Mouse (Mus musculus): ENCODE measurements around the gene Hoxd3. TPM values are rescaled to one million over a fixed set of nuclear protein-coding genes. Genes with fewer than 3 reads are reported as not detected.

Gene Hoxd3
- total RNA-seq, 2 experiments from 2014 or later, result not detected

- no peak for DNase-seq
These were observed 34.7 kb downstream of the Hoxd3 start for GRCm38 (mm10) chr2:74746298-74746921.

DNA sequence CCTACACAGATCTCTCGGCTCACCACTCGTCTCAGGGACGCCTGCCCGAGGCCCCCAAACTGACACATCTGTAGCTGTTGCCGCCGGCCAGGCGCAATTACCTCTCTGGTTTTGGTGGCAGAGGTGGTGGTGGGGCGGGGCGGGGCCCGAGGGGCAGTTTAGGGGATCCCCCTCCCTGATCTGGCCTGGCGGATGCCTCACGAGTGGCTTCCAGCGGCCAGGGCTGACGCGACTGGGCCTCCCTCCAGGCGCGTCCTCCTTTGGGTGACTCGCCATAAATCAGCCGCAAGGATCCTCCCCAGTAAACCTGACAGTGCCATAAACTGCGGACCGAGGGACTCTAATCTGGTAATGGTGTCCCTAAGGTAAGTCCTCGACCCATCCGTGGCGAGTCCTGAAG, 35.3 kb downstream of the Hoxd3 start:
- no peak for DNase-seq

DNA sequence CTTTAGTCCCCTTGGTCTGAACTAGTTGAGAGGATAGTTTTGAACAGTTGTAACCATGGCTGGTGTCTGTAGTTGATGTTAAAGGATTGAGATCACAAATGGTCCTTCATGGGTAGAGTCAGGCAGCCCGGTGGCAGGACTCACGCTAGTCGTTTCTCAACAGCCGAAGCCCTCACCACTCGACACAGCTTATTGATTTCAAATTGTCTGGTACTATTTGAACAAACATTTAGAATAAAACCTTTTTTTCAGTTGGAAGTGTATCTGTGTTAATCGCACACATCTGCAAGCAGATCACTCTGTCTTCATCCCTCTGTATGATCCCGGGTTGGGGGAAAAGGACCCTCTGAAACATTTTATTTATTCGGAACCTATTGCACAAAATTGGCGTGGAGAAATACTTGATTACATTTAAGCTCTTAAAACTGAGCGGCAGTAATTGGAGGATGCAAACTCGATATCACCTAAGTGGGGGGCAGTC, 36.0 kb downstream of the Hoxd3 start:
- DNase-seq, result no peak

DNA sequence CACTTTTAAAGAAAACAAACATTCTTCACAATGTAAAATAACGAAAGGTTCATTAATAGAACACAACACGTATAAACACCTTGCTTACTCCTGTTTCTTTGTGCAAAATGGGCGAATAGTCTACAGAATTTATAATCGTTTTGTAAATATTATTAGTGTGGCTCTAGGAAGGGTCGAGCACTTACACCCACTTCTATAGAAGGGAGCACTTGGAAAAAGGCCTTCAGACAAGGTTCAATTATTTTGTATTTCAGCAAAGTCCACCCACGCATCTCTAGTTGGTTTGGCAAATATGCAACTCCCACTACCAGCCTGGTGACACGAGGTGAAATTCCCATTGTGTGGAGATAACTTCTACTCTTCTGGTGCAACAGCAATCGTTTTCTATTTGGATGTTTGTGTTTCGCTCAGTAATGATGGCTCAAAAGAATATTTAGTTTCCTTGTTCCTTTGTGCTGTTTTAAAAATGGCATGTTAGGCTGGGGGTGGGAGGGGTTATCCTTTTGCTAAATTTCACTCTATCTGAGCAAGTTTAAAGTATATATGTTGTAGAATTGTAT, 36.8 kb downstream of the Hoxd3 start:
- DNase-seq, result no peak

DNA sequence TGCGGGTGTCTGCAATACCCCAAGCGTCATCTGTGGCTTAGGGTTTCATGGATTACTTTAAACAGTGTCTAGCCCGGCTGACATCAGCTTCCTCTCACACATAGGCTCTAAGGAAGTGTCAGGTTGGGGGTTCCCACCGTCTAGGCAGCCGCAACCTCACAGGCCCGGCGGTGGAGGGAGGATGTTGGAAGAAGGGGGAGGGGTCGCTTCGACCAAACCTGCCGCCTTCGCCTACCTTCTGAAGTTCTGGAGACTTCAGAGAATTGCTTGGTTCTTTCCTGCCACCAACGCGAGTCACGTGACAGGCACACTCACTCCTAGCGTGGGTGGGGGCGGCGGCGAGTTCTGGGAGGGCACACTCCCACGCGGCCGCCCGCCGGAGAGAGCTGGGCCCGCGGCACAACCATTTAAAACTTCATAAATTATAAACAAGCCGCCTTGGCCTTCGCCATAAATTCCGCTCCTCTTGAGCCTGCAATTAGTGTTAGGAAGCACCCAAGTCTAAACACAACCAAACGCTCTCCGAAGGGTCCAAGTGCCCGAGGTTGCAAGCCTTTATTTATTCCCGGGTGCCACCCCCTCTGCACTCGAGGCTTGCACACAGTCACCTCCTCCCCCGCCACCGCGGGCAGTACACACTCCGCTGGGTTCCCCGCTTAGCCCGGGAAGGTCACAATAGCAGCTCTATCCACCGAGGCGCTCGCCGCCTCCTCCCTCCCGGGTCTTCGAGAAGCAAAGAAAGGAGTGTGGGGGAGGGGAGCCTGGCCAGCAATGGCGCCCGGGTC, 37.8 kb downstream of the Hoxd3 start:
- DNase-seq, result no peak

- no peak for DNase-seq
These were observed 39.1 kb downstream of the Hoxd3 start for GRCm38 (mm10) chr2:74750731-74751250.

- no peak for DNase-seq
These were observed 40.1 kb downstream of the Hoxd3 start for GRCm38 (mm10) chr2:74751861-74752260.

DNA sequence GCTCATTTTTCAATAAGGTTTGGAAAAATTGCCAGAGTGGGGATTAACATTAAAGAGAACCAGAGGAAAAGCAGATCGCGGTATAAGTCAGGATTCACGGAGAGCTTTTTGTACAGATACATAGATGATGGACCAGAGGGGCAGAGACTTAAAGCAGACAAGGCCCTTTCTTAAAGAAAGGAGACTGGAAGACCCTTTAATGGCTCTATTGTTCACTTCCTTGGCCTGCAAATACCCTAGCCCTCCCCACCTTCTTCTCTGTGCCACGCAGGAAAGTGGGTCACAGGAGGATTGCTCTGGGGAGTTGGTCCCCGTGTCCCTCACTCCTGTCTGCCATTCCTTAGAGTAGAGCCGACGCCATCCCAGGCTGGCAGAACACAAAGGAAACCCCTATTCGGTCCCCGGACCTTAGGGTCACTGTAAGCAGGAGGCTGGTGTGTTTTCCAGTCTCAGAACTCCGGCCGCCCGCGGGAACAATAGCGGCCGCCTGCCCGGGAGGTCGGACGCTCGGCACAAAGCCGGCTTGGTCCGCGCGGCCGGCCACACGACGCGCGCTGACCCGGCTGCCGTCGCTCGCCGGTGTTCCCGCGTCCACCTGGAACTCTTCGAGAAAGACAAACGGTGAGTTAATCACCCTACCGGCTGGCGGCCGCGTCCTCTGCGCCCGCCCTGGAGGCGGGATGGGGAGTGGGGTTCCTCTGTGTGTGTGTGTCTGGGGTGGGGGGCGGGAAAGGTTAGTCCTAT, 40.9 kb downstream of the Hoxd3 start:
- DNase-seq, result no peak

GRCm38 (mm10) chr2:74753175-74753523, 41.4 kb downstream of the Hoxd3 start:
- DNase-seq, result no peak

- DNase-seq, result no peak
These were observed 42.0 kb downstream of the Hoxd3 start for GRCm38 (mm10) chr2:74753711-74754110.

GRCm38 (mm10) chr2:74760146-74760545, 48.4 kb downstream of the Hoxd3 start:
- DNase-seq, result no peak

- no peak for DNase-seq
These were observed 50.2 kb downstream of the Hoxd3 start for GRCm38 (mm10) chr2:74761941-74762340.

DNA sequence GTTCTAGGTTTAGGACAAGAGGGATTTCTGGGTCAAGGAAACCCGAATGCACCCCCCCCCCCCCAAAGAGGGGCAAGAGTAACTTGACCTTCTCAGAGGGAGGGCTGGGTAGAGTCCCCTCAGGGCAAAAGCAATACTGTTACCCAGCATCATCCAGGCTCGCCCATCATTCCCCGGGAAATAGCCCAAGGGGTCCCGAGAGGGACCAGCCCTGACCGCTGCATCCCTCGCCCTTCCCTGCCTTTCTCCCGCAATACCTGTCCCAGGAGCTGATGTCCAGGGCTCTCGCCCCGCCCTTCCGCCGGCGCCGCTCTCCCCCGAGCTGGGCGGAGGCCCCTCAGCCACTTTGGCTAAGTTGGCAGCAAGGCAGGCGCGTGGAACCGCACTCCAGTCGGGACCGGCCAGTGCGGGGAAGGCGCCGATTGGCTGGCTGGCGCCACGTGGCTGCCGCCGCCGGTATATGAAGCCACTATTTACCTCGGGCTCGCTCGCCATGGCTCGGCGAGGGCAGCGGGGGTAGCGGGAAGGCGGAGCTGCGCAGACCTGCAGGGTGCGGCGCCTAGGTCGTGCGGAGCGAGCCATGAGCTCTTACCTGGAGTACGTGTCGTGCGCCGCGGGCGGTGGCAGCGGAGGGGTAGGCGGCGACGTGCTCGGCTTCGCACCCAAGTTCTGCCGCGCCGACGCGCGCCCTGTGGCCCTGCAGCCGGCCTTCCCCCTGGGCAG, 51.0 kb downstream of the Hoxd3 start, which contains the start of gene Hoxd1:
Hoxd1 (plus strand) TSS at position 459 of the 723 bp plus-strand sequence.
- no peak for DNase-seq

- DNase-seq, result no peak
These were observed 51.6 kb downstream of the Hoxd3 start for GRCm38 (mm10) chr2:74763245-74763735.

- no peak for DNase-seq
These were observed 52.2 kb downstream of the Hoxd3 start for GRCm38 (mm10) chr2:74763976-74764375.

DNA sequence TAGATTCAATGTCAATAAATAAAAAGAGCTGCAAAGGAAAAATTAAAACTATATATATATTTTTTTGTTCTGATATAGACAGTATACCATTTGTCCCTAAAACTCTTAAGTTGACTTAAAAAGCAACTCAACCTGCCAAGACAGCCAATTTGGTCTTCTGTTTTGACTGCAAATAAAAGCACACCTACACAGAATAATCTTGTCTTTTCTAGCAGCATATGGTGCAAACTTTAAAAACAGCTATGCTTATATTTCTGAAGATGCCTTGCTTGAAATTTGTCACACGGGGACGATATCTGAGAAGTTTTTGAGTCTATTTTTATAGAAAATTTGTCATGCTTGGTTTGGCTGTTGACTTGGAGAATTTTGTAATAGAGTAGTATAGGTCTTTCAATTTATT, 62.6 kb downstream of the Hoxd3 start:
- DNase-seq, result no peak

GRCm38 (mm10) chr2:74777536-74778275, 66.0 kb downstream of the Hoxd3 start:
- DNase-seq, result no peak

DNA sequence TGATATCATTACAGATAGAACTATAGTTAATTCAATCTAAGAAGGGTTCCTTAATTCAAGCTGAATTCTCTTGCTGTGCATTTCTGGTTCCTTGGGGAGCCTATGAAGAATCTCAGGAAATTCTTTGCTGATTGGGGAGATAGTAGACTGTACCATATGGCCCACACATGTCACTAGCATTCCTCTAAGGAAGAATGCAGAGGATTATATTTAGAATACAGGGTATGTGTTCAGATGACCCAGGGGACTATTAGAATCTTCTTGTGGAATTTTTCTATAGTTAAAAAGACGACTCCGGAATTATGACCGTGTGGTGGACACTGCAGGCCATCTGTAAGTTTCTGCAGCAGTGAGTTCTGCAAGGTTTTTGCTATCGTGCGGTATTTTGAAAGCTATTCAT, 69.7 kb downstream of the Hoxd3 start:
- DNase-seq, result no peak

DNA sequence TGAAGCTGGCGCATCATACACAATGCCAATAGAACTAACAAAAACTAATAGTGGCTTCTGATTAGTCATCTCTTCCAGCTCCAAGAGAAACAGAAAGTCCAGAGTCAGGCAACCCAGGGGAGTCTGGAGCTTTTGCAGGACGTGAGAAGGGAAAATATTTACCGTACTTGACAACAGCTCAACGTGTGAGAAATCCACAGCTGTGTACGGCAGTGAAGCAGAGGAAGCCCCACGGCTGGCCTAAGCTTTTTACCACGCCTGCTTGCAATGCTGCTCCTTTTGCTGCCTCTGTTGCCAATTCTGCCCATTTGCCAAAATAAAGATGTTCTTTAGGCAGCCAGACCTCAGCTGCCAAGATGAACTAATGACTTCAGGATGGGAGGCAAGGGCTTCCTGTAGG, 83.8 kb downstream of the Hoxd3 start:
- no peak for DNase-seq

Data from layer of hippocampus, postnatal 36 days (tissue).